Mouse (Mus musculus) skeletal muscle tissue, adult 2 months (tissue): Measurements from ENCODE around the gene Tmcc2.

Source experiments
- DNase-seq: peaks from one replicate; pipeline ENCODE4 v3.0.0-alpha.2; 2012; ENCODE audit warnings: low read depth, low spot score

Gene Tmcc2

GRCm38 (mm10) chr1:132315889-132316624 is 75.0 kb downstream of the Tmcc2 start, which contains the start of gene Nuak2:
TSS of gene Nuak2 (plus strand) at chr1:132316126.
- peak; percentile 66 for DNase-seq

- DNase-seq = peak; percentile 51
Measured at GRCm38 (mm10) chr1:132312703-132313102, 78.4 kb downstream of the Tmcc2 start.

GRCm38 (mm10) chr1:132312043-132312442 is 79.0 kb downstream of the Tmcc2 start:
- DNase-seq = no peak

GRCm38 (mm10) chr1:132311174-132311859 is 79.8 kb downstream of the Tmcc2 start:
- no peak for DNase-seq

GRCm38 (mm10) chr1:132310754-132311153 is 80.3 kb downstream of the Tmcc2 start:
- DNase-seq = no peak

- no peak for DNase-seq
Measured at GRCm38 (mm10) chr1:132308674-132309073, 82.4 kb downstream of the Tmcc2 start.

- no peak for DNase-seq
Measured at GRCm38 (mm10) chr1:132307962-132308361, 83.1 kb downstream of the Tmcc2 start.

GRCm38 (mm10) chr1:132306808-132307207 is 84.3 kb downstream of the Tmcc2 start:
- DNase-seq = no peak
